11 mouse cellular contexts compared by ENCODE assay signal in the genomic region with DNA sequence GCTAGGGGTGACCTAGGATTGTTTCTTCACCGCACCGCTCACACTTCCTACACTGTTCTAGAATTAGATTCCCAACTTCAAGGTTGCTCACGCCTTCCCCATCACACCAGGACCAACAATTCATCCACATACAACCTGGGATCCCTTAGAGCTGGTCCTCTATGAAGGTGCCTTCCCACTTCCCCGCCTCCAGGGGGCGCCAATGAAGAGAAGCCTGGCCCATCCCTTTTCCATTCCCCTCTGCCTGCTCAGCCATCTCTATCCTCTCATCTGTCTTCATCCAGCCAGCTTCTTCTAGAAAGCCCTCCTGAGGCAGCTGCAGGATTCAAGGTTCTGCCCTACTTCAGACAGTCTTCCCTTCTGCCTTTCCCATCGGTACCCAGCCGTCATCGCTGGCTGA. TPM values are rescaled to one million over a fixed set of nuclear protein-coding genes. Genes with fewer than 3 reads are reported as not detected.
A peak's percentile ranks its signal among the peaks of the same experiment; 100 is the strongest.
DNase-seq lines count a peak whose midpoint lies in the region; ATAC-seq lines count a peak whose summit lies in the region.
"Had no signal": no experiment of that assay in that cellular context is flagged by ENCODE, and none has a peak within 500 bp of the region (broad histone marks: within the 10 kb centered on the region; RNA-seq: fewer than 3 reads in every experiment).

No protein-coding gene starts in this region.

- H3K9ac ChIP-seq in liver, embryonic 12.5 days, result no peak overlapping the region
- no peak overlapping the region for H3K9ac ChIP-seq in intestine, embryonic 15.5 days
- H3K9ac ChIP-seq: embryonic facial prominence, embryonic 12.5 days; hindbrain, embryonic 14.5 days; midbrain, embryonic 12.5 days had no signal

- peaks cover 20% of the 10 kb centered on the region for H3K27me3 ChIP-seq in liver, embryonic 12.5 days (replicated peaks)
- H3K27me3 ChIP-seq in intestine, embryonic 15.5 days (replicated peaks), result no peaks in the 10 kb centered on the region
- H3K27me3 ChIP-seq: embryonic facial prominence, embryonic 12.5 days had no signal

- no peak overlapping the region for H3K4me3 ChIP-seq in liver, embryonic 12.5 days
- H3K4me3 ChIP-seq in intestine, embryonic 15.5 days (replicated peaks), result no peak overlapping the region
- H3K4me3 ChIP-seq: embryonic facial prominence, embryonic 12.5 days; midbrain, embryonic 12.5 days had no signal

- no peaks in the 10 kb centered on the region for H3K9me3 ChIP-seq in liver, embryonic 12.5 days (replicated peaks)
- no peaks in the 10 kb centered on the region for H3K9me3 ChIP-seq in intestine, embryonic 15.5 days
- H3K9me3 ChIP-seq: embryonic facial prominence, embryonic 12.5 days; midbrain, embryonic 12.5 days had no signal

- H3K36me3 ChIP-seq in liver, embryonic 12.5 days, result no peaks in the 10 kb centered on the region
- H3K36me3 ChIP-seq in intestine, embryonic 15.5 days, result no peaks in the 10 kb centered on the region
- H3K36me3 ChIP-seq: embryonic facial prominence, embryonic 12.5 days; midbrain, embryonic 12.5 days had no signal

- no peak for ATAC-seq in liver, embryonic 12.5 days
- no peak for ATAC-seq in intestine, embryonic 15.5 days

- WGBS in liver, embryonic 12.5 days (ENCODE audit: insufficient replicate concordance), result 63% methylated on average over 8 of the region's 8 CpGs
- 71% methylated on average over 8 of the region's 8 CpGs for WGBS in intestine, embryonic 15.5 days

- peak; percentile 66 for DNase-seq in adrenal gland, postnatal 14 days
- DNase-seq in adrenal gland, postnatal 10 days, result no peak
- peak; percentile 79 for DNase-seq in liver
- peak; percentile 53 for DNase-seq in c-Kit-positive CD71-positive TER-119-negative erythroid progenitor cells, embryonic 14.5 days (ENCODE audit: low read depth)
- DNase-seq in spleen, postnatal 4 days (ENCODE audit: low spot score in 2 of 2), result peak; percentile 61 to 88
- DNase-seq in frontal cortex, adult 2 months (ENCODE audit: extremely low spot score in 1 of 2, low spot score in 1 of 2), result no peak

- no peak overlapping the region; the same call in 1 of the 2 replicates for H3K27ac ChIP-seq in liver, embryonic 12.5 days
- no peak overlapping the region for H3K27ac ChIP-seq in intestine, embryonic 15.5 days
- H3K27ac ChIP-seq: embryonic facial prominence, embryonic 12.5 days; hindbrain, embryonic 14.5 days; midbrain, embryonic 12.5 days had no signal

- H3K4me1 ChIP-seq in liver, embryonic 12.5 days, result peaks cover 67% of the 10 kb centered on the region
- H3K4me1 ChIP-seq in intestine, embryonic 15.5 days (replicated peaks), result peaks cover 6% of the 10 kb centered on the region

- H3K4me2 ChIP-seq in liver, embryonic 12.5 days, result no peak overlapping the region
- no peak overlapping the region for H3K4me2 ChIP-seq in intestine, embryonic 15.5 days (replicated peaks)
- H3K4me2 ChIP-seq: embryonic facial prominence, embryonic 12.5 days; hindbrain, embryonic 14.5 days; midbrain, embryonic 12.5 days had no signal

RNA-seq across cellular contexts. Expression of a gene that starts 16.2 kb away (rescaled TPM):
- 0.53 and 0.56 TPM in 2 replicates for total RNA-seq in adrenal gland, postnatal 14 days (2021)
- 1 to 10 TPM; 2.3 to 6.1 TPM for total RNA-seq in adrenal gland, postnatal 10 days (2021)
- polyA plus RNA-seq in liver, embryonic 12.5 days (2016; fragmentation: Nextera tagmentation; extraction: Ambion mirVana), result 0.13 TPM in 1 of 2 replicates, not detected in the other
- polyA plus RNA-seq in intestine, embryonic 15.5 days (2015; fragmentation: Nextera tagmentation; extraction: Ambion mirVana), result 0.06 and 0.14 TPM in 2 replicates
- 1.1 and 1.3 TPM in 2 replicates for polyA plus RNA-seq in frontal cortex, adult 2 months (2012; rRNA removed)

RNA-seq across cellular contexts. Expression of a gene that starts 17.7 kb away (rescaled TPM):
- 162 and 182 TPM in 2 replicates for total RNA-seq in adrenal gland, postnatal 14 days (2021)
- 100 to 1,000 TPM; 152 to 180 TPM for total RNA-seq in adrenal gland, postnatal 10 days (2021)
- polyA plus RNA-seq in liver, embryonic 12.5 days (2016; fragmentation: Nextera tagmentation; extraction: Ambion mirVana), result 254 and 262 TPM in 2 replicates
- 266 and 272 TPM in 2 replicates for polyA plus RNA-seq in intestine, embryonic 15.5 days (2015; fragmentation: Nextera tagmentation; extraction: Ambion mirVana)
- 327 and 355 TPM in 2 replicates for polyA plus RNA-seq in frontal cortex, adult 2 months (2012; rRNA removed)

RNA-seq across cellular contexts. Expression of a gene that starts 52.9 kb away (rescaled TPM):
- 49.6 and 54.7 TPM in 2 replicates for total RNA-seq in adrenal gland, postnatal 14 days (2021)
- 10 to 100 TPM; 42.5 to 51.3 TPM for total RNA-seq in adrenal gland, postnatal 10 days (2021)
- 13.1 and 13.9 TPM in 2 replicates for polyA plus RNA-seq in liver, embryonic 12.5 days (2016; fragmentation: Nextera tagmentation; extraction: Ambion mirVana)
- 10.9 and 12.2 TPM in 2 replicates for polyA plus RNA-seq in intestine, embryonic 15.5 days (2015; fragmentation: Nextera tagmentation; extraction: Ambion mirVana)
- 68.2 and 68.7 TPM in 2 replicates for polyA plus RNA-seq in frontal cortex, adult 2 months (2012; rRNA removed)

Comparison
In these comparisons a context has a peak if more than half of its experiments do, and no peak if none do; other contexts are left out.
1. DNase-seq: peak in adrenal gland, postnatal 14 days (single experiment), liver (single experiment), c-Kit-positive CD71-positive TER-119-negative erythroid progenitor cells, embryonic 14.5 days (single experiment) and spleen, postnatal 4 days (2 of 2); none in adrenal gland, postnatal 10 days (single experiment) and frontal cortex, adult 2 months (0 of 2).